ENCODE assay signal across 24 mouse cellular contexts in the genomic region with DNA sequence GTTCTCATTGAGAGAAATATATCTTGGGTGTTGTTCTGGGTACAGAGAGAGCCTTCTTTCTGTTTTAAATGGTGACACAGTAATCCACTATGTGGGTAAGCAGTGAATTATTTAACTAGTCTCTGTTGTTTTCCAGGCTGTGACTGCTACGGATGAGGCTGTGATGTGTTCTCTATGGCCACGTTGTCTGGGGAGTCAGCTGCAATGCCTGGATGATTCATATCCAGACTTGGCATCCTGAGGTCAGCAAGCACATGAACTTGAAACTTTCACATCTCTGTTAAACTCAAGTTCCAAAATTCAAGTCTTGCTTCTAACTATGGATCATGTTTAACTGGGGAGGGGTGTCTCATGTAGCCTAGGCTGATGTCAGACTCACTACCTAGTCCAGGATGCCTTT. TPM values are rescaled to one million over a fixed set of nuclear protein-coding genes. Genes with fewer than 3 reads are reported as not detected.
DNase-seq lines count a peak whose midpoint lies in the region; TF ChIP-seq lines count a peak whose summit lies in the region.
"Had no signal": no experiment of that assay in that cellular context is flagged by ENCODE, and none has a peak within 500 bp of the region (broad histone marks: within the 10 kb centered on the region; RNA-seq: fewer than 3 reads in every experiment).

No protein-coding gene starts in this region.

- no peaks in the 10 kb centered on the region for H3K79me2 ChIP-seq in CH12.LX (replicated peaks; ENCODE audit: control insufficient read depth, extremely low read depth, insufficient read depth, poor library complexity, severe bottlenecking)

- no peaks in the 10 kb centered on the region for H3K36me3 ChIP-seq in CH12.LX (replicated peaks in 1 of 2; ENCODE audit: control insufficient read depth in 1 of 2, insufficient read depth in 1 of 2, low read length in 1 of 2)
- no peaks in the 10 kb centered on the region for H3K36me3 ChIP-seq in hindbrain, embryonic 10.5 days
- H3K36me3 ChIP-seq: embryonic facial prominence, embryonic 10.5 days; embryonic facial prominence, embryonic 13.5 days; hindbrain, embryonic 13.5 days; intestine, embryonic 15.5 days had no signal

- peak overlapping the region; percentile 12; the same call in 1 of the 2 replicates for H3K4me2 ChIP-seq in CH12.LX (ENCODE audit: insufficient read depth, low read depth, poor library complexity, severe bottlenecking)
- H3K4me2 ChIP-seq: embryonic facial prominence, embryonic 13.5 days; heart, embryonic 11.5 days; hindbrain, embryonic 13.5 days; intestine, embryonic 15.5 days had no signal

- H3K27ac ChIP-seq in CH12.LX (ENCODE audit: insufficient read depth, low read depth), result no peak overlapping the region; the same call in 1 of the 2 replicates
- H3K27ac ChIP-seq in hindbrain, embryonic 10.5 days, result no peak overlapping the region
- H3K27ac ChIP-seq: embryonic facial prominence, embryonic 10.5 days; embryonic facial prominence, embryonic 13.5 days; gastrocnemius, adult 2 months; hindbrain, embryonic 13.5 days; intestine, embryonic 15.5 days had no signal

- TF ChIP-seq CTCF in CH12.LX (conservative IDR thresholded peaks at IDR 0.05 in 1 of 2, IDR thresholded peaks at IDR 0.05 in 1 of 2; ENCODE audit: low read depth in 2 of 2, low read length in 2 of 2), result no peak

- H3K27me3 ChIP-seq in CH12.LX (replicated peaks), result no peaks in the 10 kb centered on the region
- no peaks in the 10 kb centered on the region for H3K27me3 ChIP-seq in hindbrain, embryonic 10.5 days (ENCODE audit: insufficient read depth, poor library complexity, severe bottlenecking)
- H3K27me3 ChIP-seq: embryonic facial prominence, embryonic 13.5 days; hindbrain, embryonic 13.5 days; intestine, embryonic 15.5 days; Patski had no signal

- TF ChIP-seq EP300 in CH12.LX (IDR thresholded peaks at IDR 0.05; ENCODE audit: low read length), result peak; percentile 82

- H3K9ac ChIP-seq in CH12.LX (ENCODE audit: insufficient read depth, low read depth), result no peak overlapping the region
- H3K9ac ChIP-seq: embryonic facial prominence, embryonic 13.5 days; forebrain, postnatal 0 days; hindbrain, embryonic 13.5 days; intestine, embryonic 15.5 days had no signal

- H3K9me3 ChIP-seq in CH12.LX (replicated peaks; ENCODE audit: low read length), result no peaks in the 10 kb centered on the region
- H3K9me3 ChIP-seq in hindbrain, embryonic 10.5 days, result no peaks in the 10 kb centered on the region
- H3K9me3 ChIP-seq: embryonic facial prominence, embryonic 10.5 days; embryonic facial prominence, embryonic 13.5 days; hindbrain, embryonic 13.5 days; intestine, embryonic 15.5 days had no signal

- no peak for TF ChIP-seq RAD21 in CH12.LX (IDR thresholded peaks at IDR 0.05; ENCODE audit: low read depth, low read length)

- TF ChIP-seq POLR2A in CH12.LX (IDR thresholded peaks at IDR 0.05; ENCODE audit: low read depth, low read length), result no peak

- dilution Hi-C loops in CH12.LX (cut with MboI; ENCODE audit: extremely low pct_ligation_motif_present, extremely low pct_unique_long_range_greater_than_20kb, low sequenced_read_pairs), result no loop called here

- WGBS in hindbrain, embryonic 10.5 days, result 84% methylated on average over 2 of the region's 2 CpGs

- H3K4me1 ChIP-seq in CH12.LX (ENCODE audit: control insufficient read depth in 1 of 2, insufficient read depth in 2 of 2), result peaks cover 2 to 10% of the 10 kb centered on the region in 2 experiments; a peak in 3 of 4 replicates
- H3K4me1 ChIP-seq in hindbrain, embryonic 10.5 days (replicated peaks), result no peaks in the 10 kb centered on the region
- H3K4me1 ChIP-seq: embryonic facial prominence, embryonic 10.5 days; embryonic facial prominence, embryonic 13.5 days; hindbrain, embryonic 13.5 days; intestine, embryonic 15.5 days had no signal

- H3K4me3 ChIP-seq in CH12.LX (replicated peaks in 1 of 3; ENCODE audit: low read depth in 2 of 3, low read length in 2 of 3, poor library complexity in 1 of 3), result no peak overlapping the region
- no peak overlapping the region for H3K4me3 ChIP-seq in hindbrain, embryonic 10.5 days
- H3K4me3 ChIP-seq: embryonic facial prominence, embryonic 10.5 days; embryonic facial prominence, embryonic 13.5 days; gastrocnemius, adult 2 months; hindbrain, embryonic 13.5 days; intestine, embryonic 15.5 days had no signal

- peak; percentile 32 for DNase-seq in adrenal gland, postnatal 14 days
- DNase-seq in adrenal gland, postnatal 36 days, result no peak
- DNase-seq in CH12.LX (ENCODE audit: extremely low read depth), result peak; percentile 66
- DNase-seq in fibroblast of lung, adult 2 months (ENCODE audit: low read depth), result peak; percentile 71
- DNase-seq in spleen, adult 18-20 months, result no peak
- no peak for DNase-seq in cerebellum, postnatal 10 days
- no peak for DNase-seq in hindbrain, embryonic 10.5 days (ENCODE audit: low spot score)
- DNase-seq: adrenal gland, adult 8-10 months; cerebellum, adult 11 months; cerebellum, adult 2 months; cerebellum, adult 9-11 months; cerebellum, postnatal 36 days; embryo, embryonic 11 days; forebrain, postnatal 0 days; gastrocnemius, adult 2 months; gastrocnemius, postnatal 14 days; heart, adult 11 months; kidney, adult 11 months had no signal

- in situ Hi-C loops in CH12.LX (cut with MboI; ENCODE audit: low pct_ligation_motif_present, low pct_unique_long_range_greater_than_20kb, low sequenced_read_pairs), result no loop called here

TF ChIP-seq in CH12.LX, 34 proteins besides CTCF, POLR2A, EP300 and RAD21:
- TF ChIP-seq KAT2A (IDR thresholded peaks at IDR 0.05; ENCODE audit: insufficient replicate concordance, low read length) (no peak), ZKSCAN1 (IDR thresholded peaks at IDR 0.05; ENCODE audit: borderline replicate concordance, low read depth, low read length) (no peak), IRF4 (IDR thresholded peaks at IDR 0.05; ENCODE audit: low read depth, low read length) (peak; percentile 91), MEF2A (IDR thresholded peaks at IDR 0.05; ENCODE audit: borderline replicate concordance, low read depth, low read length) (peak; percentile 21; the same call in 1 of the 2 replicates), USF2 (conservative IDR thresholded peaks at IDR 0.05; ENCODE audit: low read depth, low read length) (no peak), ETS1 (conservative IDR thresholded peaks at IDR 0.05; ENCODE audit: low read depth, low read length) (peak; percentile 75), JUN (IDR thresholded peaks at IDR 0.05; ENCODE audit: insufficient read depth, low read depth, low read length) (peak; percentile 72), JUND (conservative IDR thresholded peaks at IDR 0.05; ENCODE audit: low read depth, low read length) (peak; percentile 90), TCF12 (IDR thresholded peaks at IDR 0.05; ENCODE audit: low read depth, low read length) (0 out of 2 replicates have a peak, but pooled peaks have one; percentile 45), BHLHE40 (IDR thresholded peaks at IDR 0.05; ENCODE audit: low read depth, low read length) (peak; percentile 65), PAX5 (IDR thresholded peaks at IDR 0.05; ENCODE audit: low read length) (no peak), ZNF384 (IDR thresholded peaks at IDR 0.05; ENCODE audit: low read depth, low read length) (no peak), MYC (IDR thresholded peaks at IDR 0.05; ENCODE audit: low read depth, low read length) (peak; percentile 91), MAX (IDR thresholded peaks at IDR 0.05; ENCODE audit: low read length) (peak; percentile 73)

RNA-seq across cellular contexts. Expression of a gene that starts 53.1 kb away (rescaled TPM):
- total RNA-seq in adrenal gland, postnatal 14 days (2021), result 379 and 408 TPM in 2 replicates
- 100 to 1,000 TPM; 297 to 341 TPM for total RNA-seq in adrenal gland, postnatal 36 days (2021)
- total RNA-seq in CH12.LX (2012; rRNA removed) (585 and 608 TPM in 2 replicates), CH12.LX (2014; rRNA removed) (809 and 869 TPM in 2 replicates)
- 1,207 and 1,391 TPM in 2 replicates for polyA plus RNA-seq in CH12.LX (2012; ENCODE audit: insufficient read length, low read depth)
- polyA plus RNA-seq in hindbrain, embryonic 10.5 days (2016; fragmentation: Nextera tagmentation; extraction: Ambion mirVana), result 211 and 251 TPM in 2 replicates

Comparison
In these comparisons a context has a peak if more than half of its experiments do, and no peak if none do; other contexts are left out.
1. DNase-seq: peak in adrenal gland, postnatal 14 days (single experiment), CH12.LX (single experiment) and fibroblast of lung, adult 2 months (single experiment); none in adrenal gland, postnatal 36 days (0 of 2), spleen, adult 18-20 months (0 of 2), cerebellum, postnatal 10 days (0 of 2) and hindbrain, embryonic 10.5 days (single experiment).